Mouse (Mus musculus) cortical plate, adult 2 months (tissue): ENCODE data around the gene Gm37240. TPM values are rescaled to one million over a fixed set of nuclear protein-coding genes. Genes with fewer than 3 reads are reported as not detected.

Experiments
- H3K27ac ChIP-seq: fragments of 200-500 bp; 2 replicates; pipeline ENCODE4 v1.5.1; 2012; ENCODE audit warnings: low read length, control low read depth, inconsistent platforms; ENCODE audit not compliant: insufficient read depth
- H3K4me1 ChIP-seq: fragments of 200-500 bp; 2 replicates; pipeline ENCODE4 v1.6.1; 2011; ENCODE audit warnings: low read length; ENCODE audit not compliant: control insufficient read depth, insufficient read depth
- H3K4me3 ChIP-seq: fragments of 200-500 bp; 2 replicates; pipeline ENCODE4 v1.5.1; 2011; ENCODE audit warnings: mild to moderate bottlenecking, low read length, control low read depth; ENCODE audit not compliant: insufficient read depth
- CTCF ChIP-seq: fragments of 200-500 bp; IDR thresholded peaks from 2 replicates; pipeline ENCODE4 v1.5.1; 2011; ENCODE audit warnings: mild to moderate bottlenecking, control low read depth, low read length; ENCODE audit not compliant: insufficient read depth; ENCODE audit errors: extremely low read depth
- POLR2A ChIP-seq: fragments of 200-500 bp; IDR thresholded peaks from 2 replicates; pipeline ENCODE4 v1.6.1; 2011; ENCODE audit warnings: mild to moderate bottlenecking, low read length, control low read depth; ENCODE audit not compliant: insufficient read depth; ENCODE audit errors: extremely low read depth
- polyA plus RNA-seq: library from polyadenylated mRNA; depleted of rRNA; stranded (reverse); fragments of >200 nt; gene quantifications from 2 replicates; pipeline ENCODE4 v1.2.3, GENCODE M21; 2012

The Gm37240 gene
- polyA plus RNA-seq, 1 experiment: 0.81 TPM

- TF ChIP-seq POLR2A (no peak), CTCF (no peak)
- H3K4me1 ChIP-seq: no peaks in the 10 kb centered on the region
These were observed 827.2 kb downstream of the Gm37240 start for GRCm38 (mm10) chr3:85060153-85060552.

GRCm38 (mm10) chr3:85057245-85057644 lies 830.1 kb downstream of the Gm37240 start:
- no peak overlapping the region for H3K27ac ChIP-seq
- H3K4me1 ChIP-seq: no peaks in the 10 kb centered on the region
- TF ChIP-seq CTCF (no peak), POLR2A (no peak)
- no peak overlapping the region for H3K4me3 ChIP-seq

More at GRCm38 (mm10) chr3:85060153-85060552, 827.2 kb downstream of the Gm37240 start:
- Histone ChIP-seq H3K4me3 (no peak overlapping the region), H3K27ac (no peak overlapping the region)

GRCm38 (mm10) chr3:85053526-85053925 lies 833.8 kb downstream of the Gm37240 start:
- no peak overlapping the region for H3K4me3 ChIP-seq
- H3K27ac ChIP-seq: no peak overlapping the region
- no peaks in the 10 kb centered on the region for H3K4me1 ChIP-seq
- TF ChIP-seq POLR2A: no peak
- TF ChIP-seq CTCF: no peak

- no peak for TF ChIP-seq CTCF
- no peak for TF ChIP-seq POLR2A
These were observed 835.1 kb downstream of the Gm37240 start for GRCm38 (mm10) chr3:85052196-85052595.

GRCm38 (mm10) chr3:85048569-85048968 lies 838.7 kb downstream of the Gm37240 start:
- peaks cover under 1% of the 10 kb centered on the region; the same call in 1 of the 2 replicates for H3K4me1 ChIP-seq
- TF ChIP-seq POLR2A (no peak), CTCF (no peak)
- no peak overlapping the region for H3K27ac ChIP-seq
- no peak overlapping the region for H3K4me3 ChIP-seq

More at GRCm38 (mm10) chr3:85052196-85052595, 835.1 kb downstream of the Gm37240 start:
- Histone ChIP-seq H3K4me1 (no peaks in the 10 kb centered on the region), H3K27ac (no peak overlapping the region), H3K4me3 (no peak overlapping the region)

GRCm38 (mm10) chr3:85043679-85044218 lies 843.6 kb downstream of the Gm37240 start:
- TF ChIP-seq CTCF: no peak
- TF ChIP-seq POLR2A: no peak
- Histone ChIP-seq H3K27ac (peak overlapping the region; percentile 83; the same call in 1 of the 2 replicates), H3K4me1 (peaks cover 4% of the 10 kb centered on the region; the same call in 1 of the 2 replicates), H3K4me3 (no peak overlapping the region)

- no peak overlapping the region for H3K4me3 ChIP-seq
- H3K27ac ChIP-seq: no peak overlapping the region
- TF ChIP-seq CTCF: no peak
- TF ChIP-seq POLR2A: no peak
- peaks cover 5% of the 10 kb centered on the region; the same call in 1 of the 2 replicates for H3K4me1 ChIP-seq
These were observed 845.2 kb downstream of the Gm37240 start for GRCm38 (mm10) chr3:85042126-85042525.

- no peak overlapping the region for H3K4me3 ChIP-seq
- H3K27ac ChIP-seq: peak overlapping the region; percentile 87; the same call in 1 of the 2 replicates
- H3K4me1 ChIP-seq: peaks cover 4% of the 10 kb centered on the region; the same call in 1 of the 2 replicates
- no peak for TF ChIP-seq CTCF
- TF ChIP-seq POLR2A: no peak
These were observed 858.2 kb downstream of the Gm37240 start for GRCm38 (mm10) chr3:85029141-85029540.

- no peak overlapping the region for H3K4me3 ChIP-seq
- peaks cover 7% of the 10 kb centered on the region; the same call in 1 of the 2 replicates for H3K4me1 ChIP-seq
- TF ChIP-seq POLR2A: no peak
- H3K27ac ChIP-seq: peak overlapping the region; percentile 77
These were observed 862.3 kb downstream of the Gm37240 start for GRCm38 (mm10) chr3:85024817-85025705.

- Histone ChIP-seq H3K4me3 (no peak overlapping the region), H3K27ac (peak overlapping the region; percentile 77), H3K4me1 (peaks cover 7% of the 10 kb centered on the region; the same call in 1 of the 2 replicates)
- no peak for TF ChIP-seq CTCF
- no peak for TF ChIP-seq POLR2A
These were observed 863.1 kb downstream of the Gm37240 start for GRCm38 (mm10) chr3:85024237-85024636.

- TF ChIP-seq POLR2A (no peak), CTCF (no peak)
- Histone ChIP-seq H3K4me1 (peaks cover 7% of the 10 kb centered on the region; the same call in 1 of the 2 replicates), H3K4me3 (no peak overlapping the region), H3K27ac (0 out of 2 replicates have a peak overlapping the region, but pooled peaks have one; percentile 8)
These were observed 864.5 kb downstream of the Gm37240 start for GRCm38 (mm10) chr3:85022800-85023199.
